Mouse (Mus musculus) E14TG2a.4 (cell line): ENCODE data around the gene Actn1.

ENCODE experiments used
- CTCF ChIP-seq: conservative IDR thresholded peaks from 2 replicates; pipeline ENCODE4 v1.5.1; 2014; ENCODE audit warnings: low read length
- NANOG ChIP-seq: IDR thresholded peaks from 2 replicates; pipeline ENCODE4 v1.6.1; 2014; ENCODE audit warnings: borderline replicate concordance, low read length, mixed read lengths
- POU5F1 ChIP-seq: IDR thresholded peaks from 2 replicates; pipeline ENCODE4 v1.6.1; 2014; ENCODE audit warnings: low read length, borderline replicate concordance

DNA sequence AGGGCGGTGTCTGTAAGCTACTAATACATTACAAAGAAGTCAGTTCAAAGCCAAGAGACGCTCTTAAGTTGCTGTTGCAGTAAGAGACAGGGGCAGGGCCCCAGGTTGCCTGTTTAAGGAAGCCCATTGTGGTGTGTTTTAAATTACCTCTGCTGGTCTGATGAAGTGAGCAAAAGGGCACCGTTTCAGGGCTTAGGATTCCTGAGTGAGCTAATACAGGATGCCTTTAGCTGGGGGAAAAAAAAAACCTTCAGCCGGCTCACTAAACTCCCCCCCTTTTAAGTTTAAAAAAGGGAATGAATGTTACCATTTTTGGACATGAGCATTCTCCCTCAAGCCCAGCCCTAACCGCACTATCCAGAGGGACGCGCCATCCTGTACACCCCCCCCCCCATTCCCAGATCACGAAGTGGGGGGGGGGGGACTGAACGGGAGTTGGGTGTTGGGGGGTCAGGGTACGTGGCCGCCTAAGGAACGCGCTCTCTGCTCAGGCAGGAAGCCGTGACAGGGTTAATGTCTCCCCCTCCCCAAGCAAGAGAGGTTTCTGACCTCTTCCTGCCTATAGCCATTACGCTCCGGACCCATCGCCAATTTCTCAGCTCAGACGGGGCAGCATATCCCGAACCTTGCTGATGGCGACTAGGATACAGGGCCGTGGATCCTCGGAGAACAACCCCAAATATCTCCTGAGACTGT lies 1.5 kb downstream of the Actn1 start:
- no peak for TF ChIP-seq CTCF
- TF ChIP-seq NANOG = no peak
- no peak for TF ChIP-seq POU5F1
